Mouse (Mus musculus) frontal cortex, postnatal 10 days (tissue): ENCODE measurements around the gene Psg19.

ENCODE experiments used
- DNase-seq, 2 experiments: peaks; one replicate each; pipeline ENCODE4 v3.0.0; 2022; ENCODE audit warnings: low spot score in 2 of 2, mixed read lengths in 1 of 2

Psg19 gene

GRCm38 (mm10) chr7:18746189-18746860, 52.0 kb downstream of the Psg19 start:
- DNase-seq = peak in 1 of 2 experiments; percentile 6
